Mouse (Mus musculus) spleen, adult 2 months (tissue): ENCODE data around the gene Xkr7. TPM values are rescaled to one million over a fixed set of nuclear protein-coding genes. Genes with fewer than 3 reads are reported as not detected.

ENCODE experiments used
- DNase-seq, 2 experiments: peaks; one replicate each; pipeline versions ENCODE4 v3.0.0 to v3.0.0-alpha.2; 2012 to 2021; ENCODE audit warnings: low spot score in 2 of 2, low read depth in 1 of 2
- H3K27ac ChIP-seq: fragments of 200-500 bp; 2 replicates; pipeline ENCODE4 v1.5.1; 2012; ENCODE audit warnings: low read length, inconsistent platforms; ENCODE audit not compliant: insufficient read depth
- H3K27me3 ChIP-seq: fragments of 200-500 bp; 2 replicates; pipeline ENCODE4 v1.6.1; 2012; ENCODE audit warnings: mild to moderate bottlenecking, moderate library complexity, low read length, inconsistent platforms; ENCODE audit not compliant: control insufficient read depth, insufficient read depth
- H3K36me3 ChIP-seq: fragments of 200-500 bp; 2 replicates; pipeline ENCODE4 v1.6.1; 2012; ENCODE audit warnings: mild to moderate bottlenecking, low read length, inconsistent platforms; ENCODE audit not compliant: control insufficient read depth, insufficient read depth
- H3K4me1 ChIP-seq: fragments of 200-500 bp; 2 replicates; pipeline ENCODE4 v1.6.1; 2011; ENCODE audit warnings: inconsistent platforms; ENCODE audit not compliant: control insufficient read depth, insufficient read depth, insufficient read length
- H3K4me3 ChIP-seq: fragments of 200-500 bp; 2 replicates; pipeline ENCODE4 v1.5.1; 2011; ENCODE audit warnings: mild to moderate bottlenecking, inconsistent platforms; ENCODE audit not compliant: insufficient read depth, insufficient read length; ENCODE audit errors: extremely low read depth
- CTCF ChIP-seq: fragments of 200-500 bp; IDR thresholded peaks from 2 replicates; pipeline ENCODE4 v1.5.1; 2011; ENCODE audit warnings: mild to moderate bottlenecking, inconsistent platforms; ENCODE audit not compliant: insufficient read depth, insufficient read length, insufficient replicate concordance; ENCODE audit errors: extremely low read depth
- POLR2A ChIP-seq: fragments of 200-500 bp; IDR thresholded peaks from 2 replicates; pipeline ENCODE4 v1.6.1; 2011; ENCODE audit warnings: low read depth, low read length, inconsistent platforms
- whole genome bisulfite sequencing: fragments of 180-500 bp; shearing (Covaris S2); methylation state at CpG from one replicate; pipeline ENCODE4 v1.1.7; 2018; 5-methylcytosine and 5-hydroxymethylcytosine counted together
- polyA plus RNA-seq: library from polyadenylated mRNA; depleted of rRNA; stranded (reverse); fragments of >200 nt; gene quantifications from 2 replicates; pipeline ENCODE4 v1.2.3, GENCODE M21; 2012

The Xkr7 gene
- polyA plus RNA-seq, 1 experiment: not detected

DNA sequence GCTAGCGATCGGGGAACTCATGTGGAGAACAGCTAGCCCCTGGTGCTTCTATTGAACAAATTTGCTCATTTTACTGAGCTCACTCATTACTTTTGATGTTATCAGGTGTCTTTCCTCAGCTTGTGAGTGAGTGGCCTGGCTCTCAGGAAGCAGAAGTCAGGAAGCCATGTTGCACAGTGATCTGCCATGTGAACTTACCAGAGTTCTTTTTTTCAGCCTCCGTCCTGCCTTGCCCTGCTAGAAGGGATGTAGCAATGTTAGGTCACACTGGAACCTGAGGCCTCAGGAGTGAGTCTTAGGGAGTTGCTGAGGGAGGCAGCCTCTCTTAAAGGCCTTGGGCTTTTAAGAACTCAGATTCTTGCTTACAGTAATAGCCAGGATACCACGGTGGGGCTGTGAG, 52.2 kb downstream of the Xkr7 start:
- TF ChIP-seq CTCF (no peak), POLR2A (no peak)
- Histone ChIP-seq H3K4me3 (no peak overlapping the region), H3K27ac (peak overlapping the region; percentile 68), H3K27me3 (no peaks in the 10 kb centered on the region), H3K36me3 (no peaks in the 10 kb centered on the region), H3K4me1 (peaks cover 19% of the 10 kb centered on the region; the same call in 1 of the 2 replicates)
- 66% methylated on average over 4 of the region's 4 CpGs for WGBS
- no peak for DNase-seq

DNA sequence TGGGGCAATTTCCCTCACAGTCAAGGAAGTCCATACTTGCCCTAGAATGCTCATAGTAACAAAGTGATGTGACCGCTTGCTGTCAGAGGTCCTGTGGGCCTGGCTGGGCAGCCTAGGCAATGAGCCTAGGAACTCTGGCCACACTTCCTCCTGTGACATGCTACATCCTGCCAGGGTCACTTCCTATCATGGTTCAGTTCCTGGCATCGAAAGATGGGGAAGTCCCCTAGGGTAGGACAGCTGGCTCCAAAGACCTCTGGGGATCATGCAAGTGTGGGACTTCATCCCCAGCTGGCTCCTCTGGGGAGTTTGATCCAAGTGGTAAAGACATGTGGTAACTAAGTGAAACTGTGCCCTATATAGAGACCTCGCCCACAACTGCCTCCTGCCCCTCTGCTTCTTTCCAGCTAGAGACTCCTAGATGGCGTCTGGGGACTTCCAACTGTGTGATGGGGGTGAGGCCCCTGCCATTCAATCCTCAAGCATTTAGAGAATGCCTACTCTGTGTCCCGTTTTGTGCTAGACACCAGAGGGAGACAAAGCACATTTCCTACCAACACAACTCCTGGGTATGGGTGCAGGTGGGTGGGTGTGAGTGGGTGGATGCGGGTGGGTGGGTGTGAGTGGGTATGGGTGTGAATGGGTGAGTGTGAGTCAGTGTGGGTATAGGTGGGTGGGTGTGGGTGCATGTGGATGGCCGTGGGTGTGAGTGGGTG, 52.8 kb downstream of the Xkr7 start:
- TF ChIP-seq CTCF (peak; percentile 25; the same call in 1 of the 2 replicates), POLR2A (no peak)
- no peaks in the 10 kb centered on the region for H3K27me3 ChIP-seq
- H3K36me3 ChIP-seq: no peaks in the 10 kb centered on the region
- H3K4me1 ChIP-seq: peaks cover 21% of the 10 kb centered on the region; the same call in 1 of the 2 replicates
- peak in 1 of 2 experiments; percentile 49 for DNase-seq
- H3K27ac ChIP-seq: peak overlapping the region; percentile 68
- 23% methylated on average over 7 of the region's 7 CpGs for WGBS
- H3K4me3 ChIP-seq: no peak overlapping the region

DNA sequence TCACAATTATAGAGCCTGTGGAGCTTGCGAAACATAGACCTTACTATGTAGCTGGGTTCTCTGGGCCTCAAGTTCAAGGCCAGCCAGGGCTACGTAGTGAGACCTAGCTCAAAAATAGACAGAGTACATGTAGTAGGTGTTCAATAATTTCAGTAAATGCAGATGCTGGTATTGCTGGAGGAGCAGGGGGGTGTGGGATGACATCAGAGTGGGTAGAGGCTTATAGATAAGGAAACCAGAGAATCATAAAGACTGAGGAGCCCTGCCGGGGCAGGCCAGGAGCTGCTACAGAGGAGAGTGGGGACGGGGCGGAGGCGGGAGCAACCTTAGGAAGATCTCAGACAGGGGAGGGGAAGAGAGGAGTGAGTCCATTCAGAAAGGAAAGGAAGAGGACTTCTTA, 53.9 kb downstream of the Xkr7 start:
- peaks cover 28% of the 10 kb centered on the region; the same call in 1 of the 2 replicates for H3K4me1 ChIP-seq
- no peaks in the 10 kb centered on the region for H3K27me3 ChIP-seq
- 86% methylated on average over 6 of the region's 6 CpGs for WGBS
- no peak for DNase-seq
- TF ChIP-seq CTCF (no peak), POLR2A (no peak)
- no peaks in the 10 kb centered on the region for H3K36me3 ChIP-seq
- no peak overlapping the region for H3K27ac ChIP-seq
- H3K4me3 ChIP-seq: no peak overlapping the region

DNA sequence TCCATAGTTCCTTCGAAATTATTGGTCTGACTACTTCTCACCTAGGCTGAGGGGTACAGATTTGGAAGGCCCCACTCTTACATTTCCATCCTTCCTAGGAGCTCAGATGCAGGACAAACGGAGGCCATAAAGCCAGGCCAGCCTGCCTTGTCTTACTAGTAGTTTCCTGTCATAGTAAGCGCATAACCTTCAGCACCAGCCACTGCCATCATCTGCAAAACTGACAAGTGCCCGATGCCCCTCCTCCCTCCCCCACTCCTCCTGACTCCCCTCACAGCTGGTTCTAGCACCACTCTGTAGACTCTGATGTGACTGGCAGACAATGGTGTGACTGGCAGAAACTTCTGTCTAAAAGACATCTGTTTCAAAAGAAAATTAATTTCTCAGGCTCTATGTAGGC, 54.5 kb downstream of the Xkr7 start:
- no peak overlapping the region for H3K4me3 ChIP-seq
- no peaks in the 10 kb centered on the region for H3K36me3 ChIP-seq
- no peak overlapping the region for H3K27ac ChIP-seq
- TF ChIP-seq POLR2A (no peak), CTCF (no peak)
- no peaks in the 10 kb centered on the region for H3K27me3 ChIP-seq
- WGBS: 69% methylated on average over 4 of the region's 4 CpGs
- H3K4me1 ChIP-seq: peaks cover 33% of the 10 kb centered on the region; the same call in 1 of the 2 replicates
- DNase-seq: no peak

DNA sequence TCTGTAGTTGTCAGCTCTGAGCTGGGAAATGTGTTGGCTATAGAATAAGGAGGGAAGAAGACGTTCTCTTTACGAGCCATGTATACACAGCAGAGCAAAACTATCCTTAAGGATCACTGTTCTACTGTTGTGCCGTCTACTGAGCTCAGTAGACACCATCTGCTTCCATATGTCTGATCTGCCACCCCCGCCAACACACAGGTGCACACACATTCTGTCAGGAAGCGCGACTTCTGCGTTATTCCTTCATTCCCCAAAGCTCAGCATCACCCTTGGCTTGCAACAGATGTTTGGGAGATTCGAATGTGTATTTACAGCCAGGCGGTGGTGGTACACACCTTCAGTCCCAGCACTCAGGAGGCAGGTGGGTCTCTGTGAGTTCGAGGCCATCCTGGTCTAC, 55.4 kb downstream of the Xkr7 start:
- TF ChIP-seq CTCF (no peak), POLR2A (no peak)
- no peaks in the 10 kb centered on the region for H3K36me3 ChIP-seq
- 89% methylated on average over 10 of the region's 10 CpGs for WGBS
- no peak overlapping the region for H3K4me3 ChIP-seq
- H3K27me3 ChIP-seq: no peaks in the 10 kb centered on the region
- no peak overlapping the region for H3K27ac ChIP-seq
- no peak for DNase-seq
- peaks cover 38% of the 10 kb centered on the region; the same call in 1 of the 2 replicates for H3K4me1 ChIP-seq

DNA sequence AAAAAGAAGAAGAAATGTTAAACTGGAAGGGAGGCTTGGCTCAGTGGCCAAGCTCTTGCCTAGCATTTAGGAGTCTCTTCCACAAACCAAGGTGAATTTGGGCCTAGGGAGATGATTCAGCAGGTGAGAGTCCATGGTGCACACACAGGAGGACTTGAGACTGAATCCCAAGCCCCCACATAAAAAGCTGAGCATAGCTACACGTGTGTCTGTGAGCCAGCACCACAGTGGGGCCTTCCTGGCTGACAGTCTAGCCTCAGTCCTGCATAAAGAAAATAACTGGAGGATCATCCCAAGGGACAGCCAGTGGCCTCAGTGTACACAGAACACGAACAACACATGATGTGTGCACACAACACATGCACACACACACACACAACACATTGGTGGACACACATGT, 57.7 kb downstream of the Xkr7 start:
- WGBS: 60% methylated on average over 2 of the region's 2 CpGs
- TF ChIP-seq POLR2A (no peak), CTCF (no peak)
- Histone ChIP-seq H3K4me3 (no peak overlapping the region), H3K27ac (no peak overlapping the region), H3K27me3 (no peaks in the 10 kb centered on the region), H3K36me3 (no peaks in the 10 kb centered on the region), H3K4me1 (peaks cover 34% of the 10 kb centered on the region; the same call in 1 of the 2 replicates)
- no peak for DNase-seq
